Mouse (Mus musculus): ENCODE results near the gene Samd4b. TPM values are rescaled to one million over a fixed set of nuclear protein-coding genes. Genes with fewer than 3 reads are reported as not detected.

The Samd4b gene
- total and polyA plus RNA-seq, 3 experiments: 6.4 to 45.9 TPM; not detected in 1

DNA sequence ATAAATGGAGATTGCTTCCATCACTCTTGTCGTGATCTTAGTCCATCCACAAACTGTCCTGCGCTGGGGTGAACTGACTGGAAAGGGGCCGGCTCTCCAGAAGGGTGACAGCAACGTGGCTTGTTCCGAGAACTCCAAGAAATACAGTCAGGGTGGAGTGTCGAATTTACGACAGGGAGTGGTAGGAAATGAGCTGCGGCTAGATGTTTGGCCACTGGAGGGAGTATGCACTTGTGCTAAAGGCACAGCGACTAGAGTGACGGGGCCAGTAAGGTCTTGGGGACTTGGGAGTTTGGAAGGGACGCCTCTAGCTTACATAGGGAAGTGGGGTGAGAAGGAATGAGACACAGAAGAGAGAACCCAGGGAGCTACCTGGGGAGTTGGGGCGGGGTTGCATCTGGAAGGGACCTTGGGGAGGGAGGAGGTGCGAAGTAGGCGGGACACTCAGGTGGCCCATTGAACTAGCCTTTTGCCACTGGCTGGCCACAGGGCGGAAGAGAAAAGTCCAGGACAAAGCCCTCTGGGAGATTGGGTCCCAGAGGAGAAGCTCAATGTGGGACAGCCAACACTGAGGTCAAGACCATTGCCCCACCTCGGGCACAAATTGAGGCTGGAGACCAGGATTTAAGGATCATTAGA, 160.9 kb downstream of the Samd4b start, which contains the start of gene Gmfg:
Gmfg (plus strand) TSS at position 516 of the 639 bp plus-strand sequence.
- Histone ChIP-seq H3K4me1 (ENCODE audit: control insufficient read depth in 1 of 2, insufficient read depth in 2 of 2, low read length in 2 of 2) (peaks cover 28 to 47% of the 10 kb centered on the region in 2 experiments), H3K79me2 (ENCODE audit: control insufficient read depth, insufficient read depth, low read length, poor library complexity) (peaks cover 7% of the 10 kb centered on the region), H3K9ac (ENCODE audit: control insufficient read depth, low read depth, low read length, poor library complexity, severe bottlenecking) (peak within 1 kb of the TSS; percentile 72), H3K36me3 (ENCODE audit: control insufficient read depth in 1 of 2, insufficient read depth in 2 of 2, low read length in 2 of 2) (peaks cover 0 to 51% of the 10 kb centered on the region in 2 experiments; a peak in 2 of 4 replicates), H3K4me3 (ENCODE audit: control insufficient read depth in 1 of 2, insufficient read depth in 1 of 2, low read depth in 2 of 2, low read length in 2 of 2) (peak within 1 kb of the TSS; percentile 65 to 78), H3K27me3 (ENCODE audit: control insufficient read depth in 1 of 2, insufficient read depth in 2 of 2, low read length in 2 of 2) (no peaks in the 10 kb centered on the region), H3K27ac (ENCODE audit: control insufficient read depth, low read depth, low read length) (peak within 1 kb of the TSS; percentile 83), H3K9me3 (replicated peaks; ENCODE audit: insufficient read depth, low read length) (no peaks in the 10 kb centered on the region)
- peak; percentile 96 for DNase-seq (ENCODE audit: low read depth, low spot score)
- TF ChIP-seq TBP (IDR thresholded peaks at IDR 0.05; ENCODE audit: low read depth, low read length) (peak; percentile 57), E2F4 (IDR thresholded peaks at IDR 0.05; ENCODE audit: borderline replicate concordance, low read depth, low read length) (no peak), UBTF (IDR thresholded peaks at IDR 0.05; ENCODE audit: borderline replicate concordance, insufficient read depth, low read depth, low read length) (no peak), HCFC1 (IDR thresholded peaks at IDR 0.05; ENCODE audit: low read depth, low read length) (peak; percentile 18; the same call in 1 of the 2 replicates), USF1 (IDR thresholded peaks at IDR 0.05; ENCODE audit: low read depth, low read length) (no peak), MEF2A (IDR thresholded peaks at IDR 0.05; ENCODE audit: extremely low read depth, insufficient replicate concordance, low read depth, low read length, poor library complexity, severe bottlenecking) (no peak), ELF1 (IDR thresholded peaks at IDR 0.05; ENCODE audit: low read depth, low read length) (no peak), POLR2AphosphoS2 (IDR thresholded peaks at IDR 0.05; ENCODE audit: low read length) (no peak), JUND (IDR thresholded peaks at IDR 0.05; ENCODE audit: low read depth, low read length) (no peak), MAX (IDR thresholded peaks at IDR 0.05; ENCODE audit: low read length) (peak; percentile 50), NRF1 (IDR thresholded peaks at IDR 0.05; ENCODE audit: insufficient read depth, low read depth, low read length, poor library complexity, severe bottlenecking) (no peak), POLR2A (IDR thresholded peaks at IDR 0.05; ENCODE audit: control insufficient read depth in 1 of 2, insufficient read depth in 1 of 2, low read depth in 1 of 2, low read length in 2 of 2, poor library complexity in 1 of 2) (peak; percentile 25 to 57; a peak in 2 of 4 replicates), RAD21 (IDR thresholded peaks at IDR 0.05; ENCODE audit: low read depth, low read length) (peak; percentile 70), MAFK (IDR thresholded peaks at IDR 0.05; ENCODE audit: borderline replicate concordance, low read depth, low read length) (no peak), EP300 (IDR thresholded peaks at IDR 0.05; ENCODE audit: low read depth in 1 of 2, low read length in 2 of 2) (no peak), CHD2 (IDR thresholded peaks at IDR 0.05; ENCODE audit: low read length) (no peak), KAT2A (conservative IDR thresholded peaks at IDR 0.05; ENCODE audit: low read depth, low read length) (no peak), POLR2AphosphoS5 (IDR thresholded peaks at IDR 0.05; ENCODE audit: borderline replicate concordance, low read depth, low read length) (no peak), MYB (IDR thresholded peaks at IDR 0.05; ENCODE audit: low read depth, low read length) (no peak), ZC3H11A (IDR thresholded peaks at IDR 0.05; ENCODE audit: low read depth, low read length) (peak; percentile 55), BHLHE40 (IDR thresholded peaks at IDR 0.05; ENCODE audit: borderline replicate concordance, low read depth, low read length) (no peak), CTCF (IDR thresholded peaks at IDR 0.05 in 2 of 3, conservative IDR thresholded peaks at IDR 0.05 in 1 of 3; ENCODE audit: control insufficient read depth in 1 of 3, insufficient read depth in 1 of 3, low read depth in 2 of 3, low read length in 3 of 3, poor library complexity in 1 of 3, severe bottlenecking in 1 of 3) (peak; percentile 71 to 93 (median 80)), MXI1 (IDR thresholded peaks at IDR 0.05; ENCODE audit: low read depth, low read length) (peak; percentile 85), GATA1 (IDR thresholded peaks at IDR 0.05; ENCODE audit: low read depth, low read length) (no peak), SIN3A (IDR thresholded peaks at IDR 0.05; ENCODE audit: low read length) (peak; percentile 13), ZMIZ1 (IDR thresholded peaks at IDR 0.05; ENCODE audit: low read depth, low read length) (no peak), ZKSCAN1 (IDR thresholded peaks at IDR 0.05; ENCODE audit: low read depth, low read length) (no peak), RCOR1 (IDR thresholded peaks at IDR 0.05; ENCODE audit: low read depth, low read length) (no peak), SMC3 (IDR thresholded peaks at IDR 0.05; ENCODE audit: low read depth, low read length) (peak; percentile 81), NELFE (IDR thresholded peaks at IDR 0.05; ENCODE audit: low read depth, low read length) (no peak; the same call in 1 of the 2 replicates), CHD1 (IDR thresholded peaks at IDR 0.05; ENCODE audit: low read depth, low read length) (no peak), ETS1 (IDR thresholded peaks at IDR 0.05; ENCODE audit: low read depth, low read length) (peak; percentile 43; the same call in 1 of the 2 replicates), MYC (IDR thresholded peaks at IDR 0.05; ENCODE audit: low read depth, low read length) (no peak), GABPA (IDR thresholded peaks at IDR 0.05; ENCODE audit: low read depth, low read length) (no peak), TAL1 (IDR thresholded peaks at IDR 0.05; ENCODE audit: low read length) (no peak), MAZ (IDR thresholded peaks at IDR 0.05; ENCODE audit: low read depth, low read length) (0 out of 2 replicates have a peak, but pooled peaks have one; percentile 7), ZNF384 (IDR thresholded peaks at IDR 0.05; ENCODE audit: low read depth, low read length) (no peak)

Measured in MEL (cell line).